Mouse (Mus musculus) embryonic fibroblast, embryonic 13.5 days (primary cell): Measurements from ENCODE around the gene Robo2.

Experiments used
- CTCF ChIP-seq: IDR thresholded peaks from 2 replicates; pipeline ENCODE4 v1.5.1; 2011; ENCODE audit warnings: mild to moderate bottlenecking, control low read depth, low read length, moderate library complexity, borderline replicate concordance; ENCODE audit not compliant: insufficient read depth
- POLR2A ChIP-seq: IDR thresholded peaks from 2 replicates; pipeline ENCODE4 v1.6.1; 2011; ENCODE audit warnings: low read depth, mild to moderate bottlenecking, control low read depth, low read length, moderate library complexity

DNA sequence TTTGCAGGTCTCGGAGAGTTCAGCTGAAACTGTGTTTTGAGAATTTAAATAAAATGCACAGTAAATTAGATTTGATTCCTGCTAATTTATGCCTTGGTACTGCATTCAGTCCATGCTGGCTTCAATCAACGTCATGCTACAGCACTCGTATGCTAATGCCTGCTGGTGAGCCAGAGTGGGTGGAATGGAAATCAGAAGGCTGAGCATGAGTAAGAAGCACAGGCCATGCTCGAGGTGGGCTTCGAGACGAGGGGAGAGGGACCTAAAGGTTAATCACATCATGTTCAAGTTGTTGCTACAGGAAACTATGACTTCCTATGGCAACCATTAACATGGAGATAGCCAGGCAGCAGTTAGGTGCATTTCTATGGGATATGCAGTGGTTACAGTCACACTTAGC lies 420.4 kb downstream of the Robo2 start:
- TF ChIP-seq POLR2A = no peak
- TF ChIP-seq CTCF = no peak
